Mouse (Mus musculus): ENCODE data around the gene Adarb2. TPM values are rescaled to one million over a fixed set of nuclear protein-coding genes. Genes with fewer than 3 reads are reported as not detected.

The Adarb2 gene
- polyA plus RNA-seq, 1 experiment from 2014 or later = 0.15 TPM

GRCm38 (mm10) chr13:8511069-8511817 lies 308.6 kb downstream of the Adarb2 start:
- no peaks in the 10 kb centered on the region for H3K27me3 ChIP-seq (ENCODE audit: control insufficient read depth, insufficient read depth, low read depth, low read length)

GRCm38 (mm10) chr13:8515979-8516715 lies 313.5 kb downstream of the Adarb2 start:
- Histone ChIP-seq H3K4me3 (ENCODE audit: low read depth, low read length) (no peak overlapping the region), H3K27ac (ENCODE audit: low read length) (no peak overlapping the region), H3K9me3 (replicated peaks; ENCODE audit: control insufficient read depth, low read length) (no peaks in the 10 kb centered on the region), H3K4me1 (ENCODE audit: control insufficient read depth, low read depth, low read length) (no peaks in the 10 kb centered on the region), H3K36me3 (ENCODE audit: control insufficient read depth, insufficient read depth) (no peaks in the 10 kb centered on the region), H3K4me2 (ENCODE audit: low read depth, low read length) (no peak overlapping the region), H3K27me3 (ENCODE audit: control insufficient read depth, insufficient read depth, low read depth, low read length) (no peaks in the 10 kb centered on the region), H3K9ac (ENCODE audit: low read depth, low read length) (no peak overlapping the region)
- WGBS (ENCODE audit: insufficient replicate concordance) = 40% methylated on average over 4 of the region's 4 CpGs
- ATAC-seq (ENCODE audit: low read depth) = no peak

More at GRCm38 (mm10) chr13:8511069-8511817, 308.6 kb downstream of the Adarb2 start:
- no peaks in the 10 kb centered on the region for H3K4me1 ChIP-seq (ENCODE audit: control insufficient read depth, low read depth, low read length)
- 60% methylated on average over 7 of the region's 7 CpGs for WGBS (ENCODE audit: insufficient replicate concordance)
- H3K27ac ChIP-seq (ENCODE audit: low read length) = no peak overlapping the region
- H3K4me3 ChIP-seq (ENCODE audit: low read depth, low read length) = no peak overlapping the region
- H3K4me2 ChIP-seq (ENCODE audit: low read depth, low read length) = no peak overlapping the region
- no peak overlapping the region for H3K9ac ChIP-seq (ENCODE audit: low read depth, low read length)
- no peaks in the 10 kb centered on the region for H3K9me3 ChIP-seq (replicated peaks; ENCODE audit: control insufficient read depth, low read length)
- no peak for ATAC-seq (ENCODE audit: low read depth)
- no peaks in the 10 kb centered on the region for H3K36me3 ChIP-seq (ENCODE audit: control insufficient read depth, insufficient read depth)

GRCm38 (mm10) chr13:8519204-8519603 lies 316.5 kb downstream of the Adarb2 start:
- H3K4me3 ChIP-seq (ENCODE audit: low read depth, low read length) = no peak overlapping the region
- no peaks in the 10 kb centered on the region for H3K36me3 ChIP-seq (ENCODE audit: control insufficient read depth, insufficient read depth)
- H3K4me2 ChIP-seq (ENCODE audit: low read depth, low read length) = no peak overlapping the region
- H3K27me3 ChIP-seq (ENCODE audit: control insufficient read depth, insufficient read depth, low read depth, low read length) = no peaks in the 10 kb centered on the region
- H3K27ac ChIP-seq (ENCODE audit: low read length) = no peak overlapping the region
- H3K4me1 ChIP-seq (ENCODE audit: control insufficient read depth, low read depth, low read length) = no peaks in the 10 kb centered on the region
- no peak overlapping the region for H3K9ac ChIP-seq (ENCODE audit: low read depth, low read length)
- 55% methylated on average over 5 of the region's 5 CpGs for WGBS (ENCODE audit: insufficient replicate concordance)
- no peak for ATAC-seq (ENCODE audit: low read depth)
- no peaks in the 10 kb centered on the region for H3K9me3 ChIP-seq (replicated peaks; ENCODE audit: control insufficient read depth, low read length)

GRCm38 (mm10) chr13:8525748-8526631 lies 323.3 kb downstream of the Adarb2 start:
- Histone ChIP-seq H3K4me3 (ENCODE audit: low read depth, low read length) (no peak overlapping the region), H3K4me2 (ENCODE audit: low read depth, low read length) (no peak overlapping the region), H3K36me3 (ENCODE audit: control insufficient read depth, insufficient read depth) (no peaks in the 10 kb centered on the region), H3K27me3 (ENCODE audit: control insufficient read depth, insufficient read depth, low read depth, low read length) (no peaks in the 10 kb centered on the region), H3K4me1 (ENCODE audit: control insufficient read depth, low read depth, low read length) (no peaks in the 10 kb centered on the region), H3K9me3 (replicated peaks; ENCODE audit: control insufficient read depth, low read length) (no peaks in the 10 kb centered on the region), H3K27ac (ENCODE audit: low read length) (no peak overlapping the region), H3K9ac (ENCODE audit: low read depth, low read length) (no peak overlapping the region)
- WGBS (ENCODE audit: insufficient replicate concordance) = 65% methylated on average over 9 of the region's 9 CpGs
- ATAC-seq (ENCODE audit: low read depth) = no peak

- Histone ChIP-seq H3K9me3 (replicated peaks; ENCODE audit: control insufficient read depth, low read length) (no peaks in the 10 kb centered on the region), H3K36me3 (ENCODE audit: control insufficient read depth, insufficient read depth) (no peaks in the 10 kb centered on the region), H3K4me2 (ENCODE audit: low read depth, low read length) (no peak overlapping the region), H3K27ac (ENCODE audit: low read length) (no peak overlapping the region), H3K4me3 (ENCODE audit: low read depth, low read length) (no peak overlapping the region), H3K9ac (ENCODE audit: low read depth, low read length) (no peak overlapping the region), H3K27me3 (ENCODE audit: control insufficient read depth, insufficient read depth, low read depth, low read length) (no peaks in the 10 kb centered on the region), H3K4me1 (ENCODE audit: control insufficient read depth, low read depth, low read length) (no peaks in the 10 kb centered on the region)
- WGBS (ENCODE audit: insufficient replicate concordance) = 64% methylated on average over 9 of the region's 9 CpGs
- no peak for ATAC-seq (ENCODE audit: low read depth)
These were observed 331.8 kb downstream of the Adarb2 start for GRCm38 (mm10) chr13:8534265-8535113.

- Histone ChIP-seq H3K9ac (ENCODE audit: low read depth, low read length) (no peak overlapping the region), H3K4me2 (ENCODE audit: low read depth, low read length) (no peak overlapping the region), H3K9me3 (replicated peaks; ENCODE audit: control insufficient read depth, low read length) (no peaks in the 10 kb centered on the region), H3K27ac (ENCODE audit: low read length) (no peak overlapping the region), H3K27me3 (ENCODE audit: control insufficient read depth, insufficient read depth, low read depth, low read length) (no peaks in the 10 kb centered on the region), H3K4me3 (ENCODE audit: low read depth, low read length) (no peak overlapping the region), H3K36me3 (ENCODE audit: control insufficient read depth, insufficient read depth) (no peaks in the 10 kb centered on the region), H3K4me1 (ENCODE audit: control insufficient read depth, low read depth, low read length) (no peaks in the 10 kb centered on the region)
- no peak for ATAC-seq (ENCODE audit: low read depth)
- WGBS (ENCODE audit: insufficient replicate concordance) = 63% methylated on average over 2 of the region's 2 CpGs
These were observed 335.8 kb downstream of the Adarb2 start for GRCm38 (mm10) chr13:8538481-8538880.

- Histone ChIP-seq H3K4me3 (ENCODE audit: low read depth, low read length) (no peak overlapping the region), H3K27ac (ENCODE audit: low read length) (no peak overlapping the region), H3K36me3 (ENCODE audit: control insufficient read depth, insufficient read depth) (no peaks in the 10 kb centered on the region), H3K9me3 (replicated peaks; ENCODE audit: control insufficient read depth, low read length) (no peaks in the 10 kb centered on the region), H3K27me3 (ENCODE audit: control insufficient read depth, insufficient read depth, low read depth, low read length) (no peaks in the 10 kb centered on the region), H3K9ac (ENCODE audit: low read depth, low read length) (no peak overlapping the region), H3K4me2 (ENCODE audit: low read depth, low read length) (no peak overlapping the region), H3K4me1 (ENCODE audit: control insufficient read depth, low read depth, low read length) (no peaks in the 10 kb centered on the region)
- WGBS (ENCODE audit: insufficient replicate concordance) = 63% methylated on average over 10 of the region's 10 CpGs
- ATAC-seq (ENCODE audit: low read depth) = no peak
These were observed 336.2 kb downstream of the Adarb2 start for GRCm38 (mm10) chr13:8538896-8539295.

- Histone ChIP-seq H3K36me3 (ENCODE audit: control insufficient read depth, insufficient read depth) (no peaks in the 10 kb centered on the region), H3K4me2 (ENCODE audit: low read depth, low read length) (no peak overlapping the region), H3K9ac (ENCODE audit: low read depth, low read length) (no peak overlapping the region), H3K9me3 (replicated peaks; ENCODE audit: control insufficient read depth, low read length) (no peaks in the 10 kb centered on the region), H3K4me1 (ENCODE audit: control insufficient read depth, low read depth, low read length) (no peaks in the 10 kb centered on the region), H3K4me3 (ENCODE audit: low read depth, low read length) (no peak overlapping the region), H3K27ac (ENCODE audit: low read length) (no peak overlapping the region), H3K27me3 (ENCODE audit: control insufficient read depth, insufficient read depth, low read depth, low read length) (no peaks in the 10 kb centered on the region)
- 57% methylated on average over 2 of the region's 2 CpGs for WGBS (ENCODE audit: insufficient replicate concordance)
- ATAC-seq (ENCODE audit: low read depth) = no peak
These were observed 340.0 kb downstream of the Adarb2 start for GRCm38 (mm10) chr13:8542684-8543083.
